Mouse (Mus musculus): ENCODE measurements around the gene Cox19.

Gene Cox19

DNA sequence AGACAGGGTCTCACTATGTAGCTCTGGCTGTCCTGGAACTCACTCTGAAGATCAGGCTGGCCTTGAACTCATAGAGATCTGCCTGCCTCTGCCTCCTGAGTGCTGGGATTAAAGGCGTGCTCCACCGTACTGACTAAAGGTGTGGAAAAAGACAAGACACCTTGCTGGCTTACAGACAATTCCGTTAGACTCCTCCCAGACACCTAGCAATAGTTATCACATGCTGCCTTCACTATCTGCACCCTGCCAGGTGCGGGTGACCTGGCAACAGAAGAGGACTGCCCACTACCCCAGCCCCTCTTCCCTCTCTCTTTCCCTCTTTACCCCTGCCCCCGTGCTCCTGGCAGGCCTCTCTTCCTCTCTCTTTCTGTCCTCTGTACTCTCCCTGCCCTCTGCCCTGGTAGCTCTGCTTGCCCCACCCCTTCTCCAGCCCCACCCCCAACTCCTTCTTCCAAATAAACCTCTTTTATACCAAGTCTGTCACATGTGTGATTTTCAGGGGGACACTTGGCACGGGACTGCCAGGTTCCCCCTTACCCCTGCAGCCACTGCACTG, 22.7 kb upstream of the Cox19 start:
- Histone ChIP-seq H3K36me3 (ENCODE audit: control insufficient read depth, insufficient read depth, low read length, poor library complexity, severe bottlenecking) (no peaks in the 10 kb centered on the region), H3K27me3 (ENCODE audit: control insufficient read depth, insufficient read depth, low read length, poor library complexity, severe bottlenecking) (no peaks in the 10 kb centered on the region)
- no peak for DNase-seq (ENCODE audit: low read depth, low spot score)

DNA sequence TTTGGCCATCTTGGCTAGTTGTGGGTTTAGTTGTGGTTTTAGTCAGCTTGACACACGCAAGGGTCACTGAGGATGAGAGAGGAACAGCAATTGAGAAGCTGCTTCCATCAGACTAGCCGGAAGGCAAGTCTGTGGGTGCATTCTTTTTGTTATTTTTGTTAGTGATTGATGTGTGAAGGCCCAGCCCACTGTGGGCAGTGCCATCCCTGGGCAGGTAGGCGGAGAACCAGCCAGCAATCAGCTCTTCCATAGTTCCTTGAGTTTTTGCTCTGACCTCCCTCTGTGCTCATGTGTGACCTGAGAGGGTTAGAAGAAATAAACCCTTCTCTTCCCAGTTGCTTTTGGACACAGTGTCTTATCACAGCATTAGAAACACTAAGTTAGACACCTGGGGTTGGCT, 21.9 kb upstream of the Cox19 start:
- Histone ChIP-seq H3K36me3 (ENCODE audit: control insufficient read depth, insufficient read depth, low read length, poor library complexity, severe bottlenecking) (no peaks in the 10 kb centered on the region), H3K27me3 (ENCODE audit: control insufficient read depth, insufficient read depth, low read length, poor library complexity, severe bottlenecking) (no peaks in the 10 kb centered on the region)
- no peak for DNase-seq (ENCODE audit: low read depth, low spot score)

DNA sequence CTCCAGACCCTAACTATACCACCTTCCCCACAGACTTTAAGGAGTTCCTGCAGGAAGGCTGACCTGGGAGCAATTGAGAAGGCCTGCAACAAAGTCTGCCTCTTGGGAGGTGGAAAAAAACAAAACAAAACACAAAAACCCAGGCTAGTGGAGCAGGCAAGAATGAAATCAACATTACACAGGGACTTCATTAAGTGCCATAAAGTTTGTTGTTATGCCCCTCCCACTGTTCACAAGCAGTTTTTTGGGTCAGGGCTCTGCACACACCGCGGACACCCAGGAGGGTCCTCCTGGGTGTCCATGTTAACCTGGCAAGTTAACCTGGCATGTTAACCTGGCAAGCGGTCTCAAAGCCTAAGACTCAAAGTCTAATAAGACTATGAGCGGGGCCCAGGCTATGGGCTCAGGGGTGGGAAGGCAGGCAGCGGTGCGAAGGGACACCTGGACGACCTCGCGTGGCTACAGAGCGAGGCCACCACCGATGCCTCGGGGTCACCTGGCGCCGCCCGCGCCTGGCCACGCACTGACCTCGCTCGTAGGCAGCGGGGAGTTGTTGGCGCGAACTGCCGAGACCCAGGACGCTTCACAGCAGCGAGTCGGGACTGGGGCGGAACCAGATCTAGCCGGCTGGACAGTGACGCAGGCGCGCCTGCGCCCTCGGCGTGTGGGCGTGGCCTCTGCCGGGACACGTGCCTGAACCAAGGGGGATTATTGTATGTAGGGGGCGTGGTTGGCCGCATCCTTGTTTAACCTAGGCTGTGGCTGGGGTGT, 20.6 kb upstream of the Cox19 start:
- no peaks in the 10 kb centered on the region for H3K27me3 ChIP-seq (ENCODE audit: control insufficient read depth, insufficient read depth, low read length, poor library complexity, severe bottlenecking)
- DNase-seq (ENCODE audit: low read depth, low spot score) = peak; percentile 96
- no peaks in the 10 kb centered on the region for H3K36me3 ChIP-seq (ENCODE audit: control insufficient read depth, insufficient read depth, low read length, poor library complexity, severe bottlenecking)

DNA sequence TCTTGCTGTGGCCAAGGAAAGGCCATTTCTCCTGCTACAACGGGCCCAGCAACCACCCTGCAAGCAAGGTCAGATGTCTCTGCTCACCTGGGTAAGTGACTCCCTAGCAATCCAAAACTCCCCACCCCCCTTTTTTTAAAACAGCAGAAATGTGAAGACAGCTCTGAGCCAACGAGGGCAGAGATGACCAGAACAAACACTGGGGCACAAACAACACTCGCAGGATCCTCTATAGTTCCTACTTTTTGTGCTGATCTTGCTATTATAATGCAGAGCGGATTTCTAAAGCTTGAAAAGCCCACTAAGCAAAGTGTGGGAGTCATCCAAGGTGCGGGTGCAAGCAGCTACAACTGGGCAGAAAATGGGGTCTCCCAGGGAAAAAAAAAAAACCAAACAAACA, 19.9 kb upstream of the Cox19 start:
- no peak for DNase-seq (ENCODE audit: low read depth, low spot score)

DNA sequence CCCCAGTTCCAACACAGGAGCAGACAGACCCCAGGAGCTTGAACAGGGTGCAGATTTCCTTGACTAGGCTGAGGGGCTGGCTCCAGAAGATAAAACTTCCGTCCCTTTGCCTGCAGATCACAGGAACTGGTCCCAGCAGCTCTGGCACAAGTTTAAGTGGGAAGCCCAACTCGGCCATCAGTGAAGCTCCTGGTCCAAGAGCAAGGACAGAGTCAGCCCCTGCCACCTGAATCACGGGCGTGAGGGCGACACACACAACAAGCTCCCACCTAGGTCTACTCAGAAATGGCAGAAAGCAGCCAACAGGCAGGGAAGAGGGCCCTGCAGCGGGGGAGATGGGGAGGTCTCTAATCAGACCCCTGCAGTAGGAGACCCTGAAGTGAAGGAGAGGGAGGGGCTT, 19.1 kb upstream of the Cox19 start:
- Histone ChIP-seq H3K36me3 (ENCODE audit: control insufficient read depth, insufficient read depth, low read length, poor library complexity, severe bottlenecking) (no peaks in the 10 kb centered on the region), H3K27me3 (ENCODE audit: control insufficient read depth, insufficient read depth, low read length, poor library complexity, severe bottlenecking) (no peaks in the 10 kb centered on the region)
- no peak for DNase-seq (ENCODE audit: low read depth, low spot score)

More for the DNA sequence above, 19.9 kb upstream of the Cox19 start:
- H3K36me3 ChIP-seq (ENCODE audit: control insufficient read depth, insufficient read depth, low read length, poor library complexity, severe bottlenecking) = no peaks in the 10 kb centered on the region
- H3K27me3 ChIP-seq (ENCODE audit: control insufficient read depth, insufficient read depth, low read length, poor library complexity, severe bottlenecking) = no peaks in the 10 kb centered on the region

DNA sequence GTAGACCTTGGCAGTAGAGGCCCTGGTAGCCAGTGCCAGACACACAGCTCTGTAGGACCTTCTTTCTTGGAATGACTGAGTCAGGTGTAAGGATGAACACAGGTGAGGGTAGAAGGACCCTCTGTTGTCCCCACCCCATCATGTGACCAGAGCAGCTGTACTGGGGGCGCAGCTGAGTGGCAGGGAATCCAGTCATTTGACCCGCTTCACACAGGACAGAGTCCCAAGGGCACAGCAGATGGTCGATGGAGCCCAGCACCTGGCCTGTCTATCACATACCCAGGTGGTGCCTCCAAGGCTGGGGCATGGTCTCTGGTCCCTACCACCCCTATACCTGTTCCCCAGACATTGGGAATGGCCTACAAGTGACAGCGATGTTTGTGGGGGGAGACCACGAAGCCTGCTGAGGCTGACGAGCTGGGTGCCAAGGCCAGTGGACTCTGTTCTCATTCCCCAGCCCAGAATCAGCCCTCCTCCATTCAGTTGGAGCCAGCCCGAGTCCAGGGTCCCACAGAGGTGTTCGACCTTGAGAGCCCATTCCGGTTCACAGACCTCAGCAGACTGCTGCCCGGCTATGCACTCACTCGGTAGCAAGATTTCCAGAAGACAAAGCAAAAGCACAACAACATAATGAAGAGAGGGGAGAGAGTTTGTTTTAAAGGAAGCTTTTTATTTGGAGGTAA, 17.6 kb upstream of the Cox19 start:
- Histone ChIP-seq H3K36me3 (ENCODE audit: control insufficient read depth, insufficient read depth, low read length, poor library complexity, severe bottlenecking) (no peaks in the 10 kb centered on the region), H3K27me3 (ENCODE audit: control insufficient read depth, insufficient read depth, low read length, poor library complexity, severe bottlenecking) (no peaks in the 10 kb centered on the region)
- no peak for DNase-seq (ENCODE audit: low read depth, low spot score)

DNA sequence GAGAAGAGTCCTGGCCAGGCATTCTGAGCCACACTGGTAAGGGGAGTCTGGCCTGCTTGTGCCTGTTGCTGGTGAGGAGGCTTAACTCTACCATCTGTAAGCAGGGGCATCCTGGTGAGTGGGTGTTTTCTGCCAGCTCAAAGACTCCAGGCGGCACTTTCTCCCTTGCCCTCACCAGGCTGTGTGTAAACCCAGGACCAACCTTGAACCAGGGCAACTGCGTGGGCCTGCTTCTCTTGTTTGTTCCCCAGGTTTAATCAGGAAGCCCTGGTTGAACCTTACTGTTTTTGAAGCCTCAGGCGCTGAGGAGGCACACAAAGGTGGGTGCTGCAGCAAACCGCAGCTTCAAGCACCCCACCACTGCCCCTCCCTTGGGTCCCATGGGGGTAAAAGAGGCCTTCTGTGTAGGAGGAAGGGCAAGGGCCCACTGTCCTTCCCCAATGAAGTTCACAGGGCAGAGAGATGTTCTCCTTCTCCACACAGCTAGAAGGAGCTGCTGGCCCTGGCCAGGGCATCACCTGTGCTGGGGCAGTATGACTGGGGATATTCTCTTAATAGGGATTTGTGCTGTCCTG, 16.8 kb upstream of the Cox19 start:
- H3K27me3 ChIP-seq (ENCODE audit: control insufficient read depth, insufficient read depth, low read length, poor library complexity, severe bottlenecking) = no peaks in the 10 kb centered on the region
- no peaks in the 10 kb centered on the region for H3K36me3 ChIP-seq (ENCODE audit: control insufficient read depth, insufficient read depth, low read length, poor library complexity, severe bottlenecking)
- DNase-seq (ENCODE audit: low read depth, low spot score) = peak; percentile 77

DNA sequence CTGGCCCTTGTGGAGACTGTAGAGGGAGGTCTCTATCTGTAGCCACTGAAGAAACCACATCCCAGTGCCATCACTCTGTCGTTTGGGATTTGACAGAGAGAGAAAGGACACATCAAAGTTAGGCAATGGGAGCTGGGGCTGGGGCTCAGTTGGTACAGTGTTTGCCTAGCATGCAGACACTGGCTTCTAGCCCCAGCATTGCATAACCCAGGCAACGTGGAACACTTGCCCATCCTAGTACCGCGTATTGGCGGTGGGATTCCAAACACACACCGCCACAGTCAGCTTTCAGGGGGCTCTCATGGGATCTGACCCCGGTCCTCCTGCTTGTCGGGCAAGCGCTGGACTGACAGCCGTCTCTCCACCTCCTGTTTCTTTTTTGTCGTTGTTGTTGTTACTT, 15.3 kb upstream of the Cox19 start:
- H3K27me3 ChIP-seq (ENCODE audit: control insufficient read depth, insufficient read depth, low read length, poor library complexity, severe bottlenecking) = no peaks in the 10 kb centered on the region
- H3K36me3 ChIP-seq (ENCODE audit: control insufficient read depth, insufficient read depth, low read length, poor library complexity, severe bottlenecking) = no peaks in the 10 kb centered on the region
- no peak for DNase-seq (ENCODE audit: low read depth, low spot score)

DNA sequence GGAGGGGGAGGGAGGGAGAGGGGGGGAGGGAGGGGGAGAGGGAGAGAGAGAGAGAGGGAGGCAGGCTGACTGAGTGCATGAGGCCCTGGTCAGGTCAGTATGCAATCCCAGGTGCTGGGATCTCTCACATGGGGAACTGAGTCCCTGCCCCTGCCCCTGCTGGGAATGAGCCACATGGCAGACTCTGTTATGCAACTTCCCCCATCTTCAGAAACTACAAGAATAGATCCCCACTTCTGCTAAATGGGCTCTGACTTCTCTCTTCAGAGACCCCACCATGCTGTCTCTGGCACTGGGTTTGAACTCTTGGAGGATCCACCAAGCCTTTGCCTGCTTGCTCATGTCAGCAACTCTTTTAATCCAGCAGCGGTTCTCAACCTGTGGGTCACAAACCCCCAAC, 14.6 kb upstream of the Cox19 start:
- no peaks in the 10 kb centered on the region for H3K36me3 ChIP-seq (ENCODE audit: control insufficient read depth, insufficient read depth, low read length, poor library complexity, severe bottlenecking)
- DNase-seq (ENCODE audit: low read depth, low spot score) = peak; percentile 51
- no peaks in the 10 kb centered on the region for H3K27me3 ChIP-seq (ENCODE audit: control insufficient read depth, insufficient read depth, low read length, poor library complexity, severe bottlenecking)

DNA sequence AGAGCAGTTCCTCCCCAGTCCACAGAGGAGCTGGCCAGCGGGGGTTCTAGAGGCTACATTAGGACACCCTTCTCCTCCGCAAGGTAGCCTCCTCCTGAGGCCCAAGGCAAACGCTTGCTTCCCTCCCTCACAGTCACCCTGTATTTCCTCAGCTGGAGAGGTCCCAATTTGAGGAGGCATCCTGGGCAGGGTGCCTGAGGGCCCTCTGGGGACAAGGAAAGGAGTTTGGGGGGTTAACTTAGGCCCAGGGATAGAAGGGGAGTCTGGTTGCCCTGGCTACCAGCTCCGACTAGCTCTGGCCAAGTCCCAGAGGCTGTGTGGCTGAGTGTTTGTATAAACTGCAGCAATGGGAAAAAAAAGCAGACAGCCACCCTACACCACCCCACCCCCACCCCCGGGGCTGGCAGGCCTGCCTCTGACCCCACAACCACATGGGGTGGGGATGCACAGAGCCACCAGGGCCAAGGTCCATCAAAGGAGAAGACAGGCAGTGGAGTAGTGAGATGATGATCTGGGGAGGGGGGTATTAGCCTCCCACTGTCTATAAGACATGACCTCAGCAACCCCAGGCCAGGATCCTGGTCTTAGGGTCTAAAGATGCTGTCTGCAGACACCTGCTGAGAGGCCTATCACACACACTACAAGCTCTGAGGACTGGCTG, 13.8 kb upstream of the Cox19 start:
- DNase-seq (ENCODE audit: low read depth, low spot score) = no peak
- no peaks in the 10 kb centered on the region for H3K27me3 ChIP-seq (ENCODE audit: control insufficient read depth, insufficient read depth, low read length, poor library complexity, severe bottlenecking)

DNA sequence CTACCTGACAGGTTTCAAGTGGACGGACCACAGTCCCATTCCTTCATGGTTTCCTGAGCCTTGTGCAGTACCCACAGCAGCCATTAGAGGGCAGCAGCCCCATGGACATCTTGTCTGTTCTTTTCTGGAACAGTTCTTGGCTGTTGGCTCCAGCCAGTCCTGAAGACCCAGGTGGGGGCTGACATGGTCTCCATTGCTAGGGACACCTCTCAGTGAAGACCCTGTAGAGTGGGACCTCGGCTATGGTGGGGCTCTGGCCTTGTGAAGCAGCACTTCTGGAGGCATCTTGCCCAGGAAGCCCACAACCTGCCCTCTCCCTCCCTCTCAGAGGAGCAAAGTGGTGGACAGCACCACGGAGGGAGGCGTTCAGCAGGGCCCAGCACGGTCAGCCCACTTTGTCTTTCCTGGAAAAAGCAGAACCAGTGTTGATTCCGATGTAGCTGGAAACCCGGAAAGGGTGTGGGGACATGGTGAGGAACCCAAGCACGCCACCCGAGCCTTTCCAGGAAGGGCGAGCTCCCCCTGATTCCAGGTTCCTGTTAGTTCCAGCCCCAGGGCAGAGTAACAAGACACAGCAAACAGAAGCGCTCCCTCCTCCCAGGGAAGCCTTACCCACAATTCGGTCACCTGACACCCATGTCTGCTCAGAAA, 13.2 kb upstream of the Cox19 start:
- DNase-seq (ENCODE audit: low read depth, low spot score) = peak; percentile 89
- H3K36me3 ChIP-seq (ENCODE audit: control insufficient read depth, insufficient read depth, low read length, poor library complexity, severe bottlenecking) = no peaks in the 10 kb centered on the region
- H3K27me3 ChIP-seq (ENCODE audit: control insufficient read depth, insufficient read depth, low read length, poor library complexity, severe bottlenecking) = no peaks in the 10 kb centered on the region

More for the DNA sequence above, 13.8 kb upstream of the Cox19 start:
- H3K36me3 ChIP-seq (ENCODE audit: control insufficient read depth, insufficient read depth, low read length, poor library complexity, severe bottlenecking) = no peaks in the 10 kb centered on the region

DNA sequence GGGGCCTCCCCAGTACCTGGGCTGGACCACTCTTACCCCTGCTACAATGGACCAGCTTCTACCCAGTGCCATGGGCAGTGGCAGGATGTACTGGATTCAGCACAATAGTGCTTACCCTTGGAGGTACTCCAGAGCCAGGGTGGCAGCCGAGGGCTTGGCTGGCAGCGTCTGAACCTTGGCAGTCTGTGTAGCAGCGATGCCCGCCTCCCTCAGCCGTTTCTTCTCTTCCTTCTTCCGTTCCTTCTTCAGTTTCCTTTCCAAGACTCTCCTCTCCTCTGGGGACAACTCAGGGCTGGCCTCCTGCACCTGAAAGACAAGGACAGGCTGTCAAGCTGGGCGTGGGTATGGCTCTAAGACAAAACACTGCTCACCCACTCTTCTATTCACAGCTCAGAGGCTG, 12.6 kb upstream of the Cox19 start:
- Histone ChIP-seq H3K27me3 (ENCODE audit: control insufficient read depth, insufficient read depth, low read length, poor library complexity, severe bottlenecking) (no peaks in the 10 kb centered on the region), H3K36me3 (ENCODE audit: control insufficient read depth, insufficient read depth, low read length, poor library complexity, severe bottlenecking) (no peaks in the 10 kb centered on the region)
- DNase-seq (ENCODE audit: low read depth, low spot score) = no peak

DNA sequence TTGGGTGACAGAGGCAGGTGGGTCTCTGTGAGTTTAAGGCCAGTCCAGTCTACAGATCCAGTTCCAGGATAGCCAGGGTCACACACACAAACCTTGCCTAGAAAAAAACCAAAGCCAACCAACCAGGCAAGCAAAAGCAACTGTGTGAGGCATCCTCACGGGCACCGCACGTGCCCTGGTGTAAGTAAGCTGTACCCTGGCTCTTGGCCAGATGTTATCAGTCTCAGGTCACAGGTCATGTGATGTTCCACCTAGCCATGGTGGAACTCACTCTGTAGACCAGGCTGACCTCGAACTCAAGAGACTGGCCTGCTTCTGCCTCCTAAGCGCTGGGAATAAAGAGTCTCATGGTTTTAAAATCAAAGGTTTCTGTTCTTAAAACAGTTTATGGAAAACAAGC, 8.0 kb upstream of the Cox19 start:
- no peak for DNase-seq (ENCODE audit: low read depth, low spot score)

DNA sequence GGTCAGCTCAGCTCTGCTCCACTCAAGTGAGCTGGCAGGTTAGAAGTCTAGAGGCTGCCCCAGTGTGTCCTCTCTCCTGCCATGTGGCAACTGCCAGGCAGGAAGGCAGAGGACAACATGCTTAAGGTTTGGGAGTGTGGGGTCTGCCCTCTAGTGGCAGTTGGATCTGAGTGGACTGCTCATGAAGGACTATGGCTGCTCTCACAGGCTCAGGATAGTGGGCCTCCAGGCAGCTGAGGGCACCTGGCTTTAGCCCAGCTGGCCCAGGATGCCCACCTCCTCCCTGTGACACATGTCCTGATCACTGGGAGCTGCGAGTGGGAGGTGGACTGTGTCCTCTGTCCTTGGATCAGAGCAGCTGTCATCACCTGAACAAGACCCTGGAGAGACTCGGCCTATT, 7.4 kb upstream of the Cox19 start:
- Histone ChIP-seq H3K36me3 (ENCODE audit: control insufficient read depth, insufficient read depth, low read length, poor library complexity, severe bottlenecking) (no peaks in the 10 kb centered on the region), H3K27me3 (ENCODE audit: control insufficient read depth, insufficient read depth, low read length, poor library complexity, severe bottlenecking) (no peaks in the 10 kb centered on the region)
- DNase-seq (ENCODE audit: low read depth, low spot score) = peak; percentile 60

More for the DNA sequence above, 8.0 kb upstream of the Cox19 start:
- H3K36me3 ChIP-seq (ENCODE audit: control insufficient read depth, insufficient read depth, low read length, poor library complexity, severe bottlenecking) = no peaks in the 10 kb centered on the region
- H3K27me3 ChIP-seq (ENCODE audit: control insufficient read depth, insufficient read depth, low read length, poor library complexity, severe bottlenecking) = no peaks in the 10 kb centered on the region

Measured in splenic B cell, adult 2 months (primary cell).